ENCODE assay signal across 27 mouse cellular contexts in genomic region chr11:101599156-101599555, GRCm38 (mm10). TPM values are rescaled to one million over a fixed set of nuclear protein-coding genes. Genes with fewer than 3 reads are reported as not detected.
"Had no signal": no experiment of that assay in that cellular context is flagged by ENCODE, and none has a peak within 500 bp of the region (broad histone marks: within the 10 kb centered on the region; RNA-seq: fewer than 3 reads in every experiment).

TSS of gene Gm11634 (minus strand) at chr11:101599256.

- H3K4me1 ChIP-seq: lung, embryonic 15.5 days; midbrain, embryonic 12.5 days; neural tube, embryonic 15.5 days had no signal

- ATAC-seq: liver, postnatal 0 days; lung, postnatal 0 days; midbrain, embryonic 16.5 days had no signal

- H3K36me3 ChIP-seq: liver, embryonic 15.5 days; lung, embryonic 15.5 days; midbrain, embryonic 10.5 days; midbrain, embryonic 12.5 days; neural tube, embryonic 13.5 days; neural tube, embryonic 15.5 days had no signal

- H3K27me3 ChIP-seq: lung, embryonic 15.5 days; neural tube, embryonic 13.5 days had no signal

- H3K27ac ChIP-seq: liver, embryonic 15.5 days; lung, embryonic 15.5 days; midbrain, embryonic 10.5 days; midbrain, embryonic 12.5 days; neural tube, embryonic 13.5 days; neural tube, embryonic 15.5 days had no signal

- DNase-seq: liver, postnatal 0 days; lung, adult 2 months; lung, postnatal 14 days; lung, postnatal 36 days; midbrain, embryonic 14.5 days; retina, postnatal 1 day; right cerebral cortex, adult 18-20 months; right cerebral cortex, postnatal 25 days; right cerebral cortex, postnatal 4 days; spleen, adult 18-20 months; thymus, adult 18-20 months; thymus, postnatal 14 days; thymus, postnatal 36 days had no signal

- H3K4me2 ChIP-seq: liver, embryonic 15.5 days; lung, embryonic 15.5 days; midbrain, embryonic 12.5 days; neural tube, embryonic 13.5 days; neural tube, embryonic 15.5 days had no signal

- H3K9ac ChIP-seq: liver, embryonic 15.5 days; liver, postnatal 0 days; lung, embryonic 15.5 days; midbrain, embryonic 12.5 days; neural tube, embryonic 13.5 days; neural tube, embryonic 15.5 days had no signal

- H3K4me3 ChIP-seq: liver, embryonic 15.5 days; lung, embryonic 15.5 days; midbrain, embryonic 10.5 days; midbrain, embryonic 12.5 days; myocyte; neural tube, embryonic 13.5 days; neural tube, embryonic 15.5 days had no signal

- H3K9me3 ChIP-seq: liver, embryonic 15.5 days; lung, embryonic 15.5 days; midbrain, embryonic 10.5 days; midbrain, embryonic 12.5 days; neural tube, embryonic 13.5 days; neural tube, embryonic 15.5 days had no signal

RNA-seq across cellular contexts. Expression of gene Gm11634, which starts in this region (rescaled TPM):
- polyA plus RNA-seq: liver, postnatal 0 days; lung, adult 2 months; lung, embryonic 15.5 days; lung, postnatal 0 days; midbrain, embryonic 12.5 days; midbrain, embryonic 14.5 days; midbrain, embryonic 16.5 days; myocyte; neural tube, embryonic 11.5 days; neural tube, embryonic 13.5 days; neural tube, embryonic 15.5 days; small intestine, adult 2 months; stomach, embryonic 14.5 days; stomach, embryonic 16.5 days; thymus, postnatal 0 days had no signal
